Mouse (Mus musculus) hindbrain, embryonic 13.5 days (tissue): ENCODE measurements around the gene Gdf7. TPM values are rescaled to one million over a fixed set of nuclear protein-coding genes. Genes with fewer than 3 reads are reported as not detected.

Source experiments
- ATAC-seq: fragments of 200-750 bp; cut with Nextera tagmentation; 2 replicates; pipeline ENCODE4 v1.8.0; 2017; ENCODE audit warnings: moderate TSS enrichment; ENCODE audit not compliant: low FRiP score
- H3K27ac ChIP-seq: fragments of 300-500 bp; sonication (generic); 2 replicates; pipeline ENCODE4 v1.5.1; 2015; ENCODE audit warnings: inconsistent platforms, mild to moderate bottlenecking, moderate library complexity
- H3K27me3 ChIP-seq: fragments of 300-500 bp; sonication (generic); 2 replicates; pipeline ENCODE4 v1.6.1; 2015; ENCODE audit warnings: mild to moderate bottlenecking, inconsistent platforms
- H3K36me3 ChIP-seq: fragments of 300-500 bp; sonication (generic); 2 replicates; pipeline ENCODE4 v1.6.1; 2015; ENCODE audit warnings: mild to moderate bottlenecking, inconsistent platforms
- H3K4me1 ChIP-seq: fragments of 300-500 bp; sonication (generic); replicated peaks from 2 replicates; pipeline ENCODE4 v1.6.1; 2015; ENCODE audit warnings: inconsistent platforms
- H3K4me2 ChIP-seq: fragments of 300-500 bp; sonication (generic); 2 replicates; pipeline ENCODE4 v1.6.1; 2015; ENCODE audit warnings: inconsistent platforms, mild to moderate bottlenecking, moderate library complexity
- H3K4me3 ChIP-seq: fragments of 300-500 bp; sonication (generic); 2 replicates; pipeline ENCODE4 v1.5.1; 2015; ENCODE audit warnings: mild to moderate bottlenecking, inconsistent platforms
- H3K9ac ChIP-seq: fragments of 300-500 bp; sonication (generic); 2 replicates; pipeline ENCODE4 v1.6.1; 2015; ENCODE audit warnings: mild to moderate bottlenecking, inconsistent platforms
- H3K9me3 ChIP-seq: fragments of 300-500 bp; sonication (generic); 2 replicates; pipeline ENCODE4 v1.6.1; 2016; ENCODE audit warnings: inconsistent platforms
- WGBS: fragments of 180-500 bp; shearing (Covaris S2); methylation state at CpG from one replicate; pipeline ENCODE4 v1.1.7; 2015; 5-methylcytosine and 5-hydroxymethylcytosine counted together
- polyA plus RNA-seq: library from polyadenylated mRNA; unstranded; fragments of >200 nt; fragmentation: Nextera tagmentation; extraction: Ambion mirVana; gene quantifications from 2 replicates; pipeline ENCODE4 v1.2.1, GENCODE M21; 2015

Gene Gdf7
- polyA plus RNA-seq, 1 experiment from 2014 or later = 0.88 TPM

- no peak overlapping the region for H3K4me2 ChIP-seq
- peaks cover 17% of the 10 kb centered on the region for H3K4me1 ChIP-seq
- no peak overlapping the region for H3K4me3 ChIP-seq
- no peak for ATAC-seq
- H3K27ac ChIP-seq = no peak overlapping the region
- H3K27me3 ChIP-seq = peaks cover 5% of the 10 kb centered on the region; the same call in 1 of the 2 replicates
- no peak overlapping the region for H3K9ac ChIP-seq
- WGBS = 79% methylated on average over 6 of the region's 6 CpGs
- peaks cover 12% of the 10 kb centered on the region; the same call in 1 of the 2 replicates for H3K36me3 ChIP-seq
- H3K9me3 ChIP-seq = no peaks in the 10 kb centered on the region
These were observed 12.7 kb downstream of the Gdf7 start for GRCm38 (mm10) chr12:8289099-8289498.

- H3K4me1 ChIP-seq = peaks cover 17% of the 10 kb centered on the region
- no peak overlapping the region for H3K9ac ChIP-seq
- WGBS = 68% methylated on average over 3 of the region's 3 CpGs
- peaks cover 17% of the 10 kb centered on the region; the same call in 1 of the 2 replicates for H3K36me3 ChIP-seq
- H3K27ac ChIP-seq = no peak overlapping the region
- no peak overlapping the region for H3K4me3 ChIP-seq
- H3K27me3 ChIP-seq = no peaks in the 10 kb centered on the region
- no peak overlapping the region for H3K4me2 ChIP-seq
- H3K9me3 ChIP-seq = no peaks in the 10 kb centered on the region
- ATAC-seq = no peak
These were observed 13.8 kb downstream of the Gdf7 start for GRCm38 (mm10) chr12:8287970-8288369.

- Histone ChIP-seq H3K4me1 (no peaks in the 10 kb centered on the region), H3K36me3 (peaks cover 27% of the 10 kb centered on the region), H3K27ac (no peak overlapping the region), H3K9ac (no peak overlapping the region), H3K4me3 (no peak overlapping the region), H3K4me2 (no peak overlapping the region), H3K9me3 (no peaks in the 10 kb centered on the region), H3K27me3 (no peaks in the 10 kb centered on the region)
- WGBS = 85% methylated on average over 15 of the region's 15 CpGs
- no peak for ATAC-seq
These were observed 20.3 kb downstream of the Gdf7 start for GRCm38 (mm10) chr12:8281225-8282017.

GRCm38 (mm10) chr12:8275424-8275823 lies 26.3 kb downstream of the Gdf7 start:
- 88% methylated on average over 4 of the region's 4 CpGs for WGBS
- ATAC-seq = no peak
- Histone ChIP-seq H3K4me1 (no peaks in the 10 kb centered on the region), H3K4me2 (no peak overlapping the region), H3K27me3 (no peaks in the 10 kb centered on the region), H3K4me3 (no peak overlapping the region), H3K36me3 (0 out of 2 replicates have a peak, but pooled peaks cover 8% of the 10 kb centered on the region), H3K9ac (no peak overlapping the region), H3K27ac (no peak overlapping the region), H3K9me3 (no peaks in the 10 kb centered on the region)

GRCm38 (mm10) chr12:8273471-8274171 lies 28.1 kb downstream of the Gdf7 start:
- Histone ChIP-seq H3K27me3 (no peaks in the 10 kb centered on the region), H3K27ac (no peak overlapping the region), H3K36me3 (0 out of 2 replicates have a peak, but pooled peaks cover 6% of the 10 kb centered on the region), H3K9ac (no peak overlapping the region), H3K4me1 (no peaks in the 10 kb centered on the region), H3K9me3 (no peaks in the 10 kb centered on the region), H3K4me2 (no peak overlapping the region), H3K4me3 (no peak overlapping the region)
- WGBS = 95% methylated on average over 6 of the region's 6 CpGs
- no peak for ATAC-seq

GRCm38 (mm10) chr12:8271405-8271804 lies 30.3 kb downstream of the Gdf7 start:
- H3K9me3 ChIP-seq = no peaks in the 10 kb centered on the region
- no peak overlapping the region for H3K9ac ChIP-seq
- no peak overlapping the region for H3K27ac ChIP-seq
- no peak overlapping the region for H3K4me3 ChIP-seq
- H3K27me3 ChIP-seq = no peaks in the 10 kb centered on the region
- H3K36me3 ChIP-seq = peaks cover 7% of the 10 kb centered on the region; the same call in 1 of the 2 replicates
- 94% methylated on average over 2 of the region's 2 CpGs for WGBS
- no peak overlapping the region for H3K4me2 ChIP-seq
- no peaks in the 10 kb centered on the region for H3K4me1 ChIP-seq
- no peak for ATAC-seq

GRCm38 (mm10) chr12:8269627-8270026 lies 32.1 kb downstream of the Gdf7 start:
- H3K27me3 ChIP-seq = no peaks in the 10 kb centered on the region
- H3K27ac ChIP-seq = no peak overlapping the region
- 94% methylated on average over 11 of the region's 11 CpGs for WGBS
- H3K4me2 ChIP-seq = no peak overlapping the region
- no peaks in the 10 kb centered on the region for H3K9me3 ChIP-seq
- peaks cover 4% of the 10 kb centered on the region; the same call in 1 of the 2 replicates for H3K36me3 ChIP-seq
- no peak overlapping the region for H3K4me3 ChIP-seq
- no peak overlapping the region for H3K9ac ChIP-seq
- no peak for ATAC-seq
- H3K4me1 ChIP-seq = no peaks in the 10 kb centered on the region

- ATAC-seq = no peak
- Histone ChIP-seq H3K9me3 (no peaks in the 10 kb centered on the region), H3K4me2 (no peak overlapping the region), H3K4me1 (peaks cover 4% of the 10 kb centered on the region; the same call in 1 of the 2 replicates), H3K27ac (no peak overlapping the region), H3K4me3 (no peak overlapping the region), H3K9ac (no peak overlapping the region), H3K27me3 (no peaks in the 10 kb centered on the region), H3K36me3 (peaks cover 4% of the 10 kb centered on the region; the same call in 1 of the 2 replicates)
- WGBS = 92% methylated on average over 7 of the region's 7 CpGs
These were observed 35.4 kb downstream of the Gdf7 start for GRCm38 (mm10) chr12:8266311-8266710.

- Histone ChIP-seq H3K9me3 (no peaks in the 10 kb centered on the region), H3K27me3 (no peaks in the 10 kb centered on the region), H3K4me3 (no peak overlapping the region), H3K4me1 (peaks cover 4% of the 10 kb centered on the region; the same call in 1 of the 2 replicates), H3K9ac (no peak overlapping the region), H3K27ac (no peak overlapping the region), H3K36me3 (0 out of 2 replicates have a peak, but pooled peaks cover 5% of the 10 kb centered on the region), H3K4me2 (no peak overlapping the region)
- WGBS = 82% methylated on average over 2 of the region's 2 CpGs
- ATAC-seq = no peak
These were observed 41.5 kb downstream of the Gdf7 start for GRCm38 (mm10) chr12:8260297-8260696.

Other genes starting within 250 kb of the Gdf7 start
- 84.3 and 84.5 TPM in 2 replicates for gene Ldah, start 93.8 kb downstream of the Gdf7 start, polyA plus RNA-seq
- gene Hs1bp3, start 11.5 kb upstream of the Gdf7 start, polyA plus RNA-seq = 9.5 and 10.1 TPM in 2 replicates
- gene Rhob, start 198.1 kb upstream of the Gdf7 start, polyA plus RNA-seq = 68.7 and 71.7 TPM in 2 replicates